Mouse (Mus musculus) megakaryocyte, embryonic 14.5 days (primary cell): ENCODE measurements around the gene Borcs6. TPM values are rescaled to one million over a fixed set of nuclear protein-coding genes. Genes with fewer than 3 reads are reported as not detected.
A peak's percentile ranks its signal among the peaks of the same experiment; 100 is the strongest.

Source experiments
- H3K27me3 ChIP-seq: replicated peaks from 2 replicates; pipeline ENCODE3; 2012; ENCODE audit warnings: inconsistent platforms
- H3K36me3 ChIP-seq: replicated peaks from 2 replicates; pipeline ENCODE3; 2012; ENCODE audit warnings: low read length, inconsistent platforms, mixed read lengths
- H3K4me1 ChIP-seq: 2 replicates; pipeline ENCODE4 v1.6.1; 2012; ENCODE audit warnings: inconsistent platforms
- H3K4me3 ChIP-seq: replicated peaks from 2 replicates; pipeline ENCODE3; 2012; ENCODE audit warnings: moderate library complexity, mild to moderate bottlenecking, inconsistent platforms
- H3K9me3 ChIP-seq: 2 replicates; pipeline ENCODE4 v1.6.1; 2012; ENCODE audit warnings: inconsistent platforms
- FLI1 ChIP-seq: IDR thresholded peaks from 2 replicates; pipeline ENCODE4 v1.6.1; 2012; ENCODE audit warnings: low read length, inconsistent platforms, mixed read lengths
- GATA1 ChIP-seq: IDR thresholded peaks from 3 replicates; pipeline ENCODE4 v1.6.1; 2012; ENCODE audit warnings: mixed read lengths, low read length, inconsistent platforms, borderline replicate concordance
- polyA plus RNA-seq: library from polyadenylated mRNA; stranded (reverse); fragments of >175 nt; gene quantifications from 2 replicates; pipeline ENCODE4 v1.2.3, GENCODE M21; 2012; ENCODE audit warnings: low replicate concordance; ENCODE audit not compliant: insufficient read depth

Gene Borcs6
- polyA plus RNA-seq, 1 experiment, result 60.9 TPM

- Histone ChIP-seq H3K36me3 (peaks cover 31% of the 10 kb centered on the region), H3K9me3 (no peaks in the 10 kb centered on the region), H3K4me3 (peak within 1 kb of the TSS; percentile 93), H3K27me3 (no peaks in the 10 kb centered on the region), H3K4me1 (peaks cover 92% of the 10 kb centered on the region)
- TF ChIP-seq FLI1 (no peak), GATA1 (no peak)
These were observed 35.3 kb downstream of the Borcs6 start, which contains the start of gene Per1 for GRCm38 (mm10) chr11:69094697-69095429. Gene Per1 (plus strand): TSS chr11:69095217.

DNA sequence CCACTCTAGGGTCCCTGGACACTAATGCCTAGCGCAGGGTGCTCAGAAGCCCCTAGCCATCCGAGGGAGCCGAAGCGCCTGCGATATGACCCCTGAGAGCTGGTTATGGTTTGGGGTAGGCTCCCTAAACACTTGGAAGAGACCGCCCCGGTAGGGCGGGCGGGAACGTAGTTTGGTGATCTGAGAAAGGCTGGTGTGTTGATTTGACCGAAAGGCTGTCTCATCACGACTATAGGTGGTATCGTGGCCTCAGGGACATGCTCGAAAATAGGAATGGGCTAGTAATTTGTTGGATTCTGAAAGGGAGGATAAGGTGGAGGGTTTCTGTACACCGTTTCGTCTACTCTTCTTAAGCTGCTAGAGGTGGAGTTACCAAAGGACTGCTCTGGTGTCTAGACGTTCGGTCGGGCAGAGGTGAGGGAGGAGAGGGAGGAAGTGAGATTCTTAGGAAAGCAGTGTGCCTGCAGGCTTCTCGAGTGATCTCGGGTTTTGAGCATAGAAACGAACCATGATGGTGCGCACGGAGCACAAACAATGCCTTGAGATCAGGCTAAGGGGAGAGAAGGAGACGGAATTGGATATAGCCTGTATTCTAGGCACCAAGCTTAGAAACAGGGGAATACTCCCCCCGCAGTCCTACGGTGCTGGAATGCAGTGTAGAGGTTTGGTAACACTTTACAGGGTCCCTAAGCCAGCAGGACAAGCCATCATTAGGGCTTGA, 36.2 kb downstream of the Borcs6 start:
- H3K9me3 ChIP-seq, result no peaks in the 10 kb centered on the region
- peak overlapping the region; percentile 93 for H3K4me3 ChIP-seq
- H3K36me3 ChIP-seq, result peaks cover 30% of the 10 kb centered on the region
- H3K4me1 ChIP-seq, result peaks cover 92% of the 10 kb centered on the region
- H3K27me3 ChIP-seq, result no peaks in the 10 kb centered on the region
- TF ChIP-seq GATA1 (no peak), FLI1 (no peak)

DNA sequence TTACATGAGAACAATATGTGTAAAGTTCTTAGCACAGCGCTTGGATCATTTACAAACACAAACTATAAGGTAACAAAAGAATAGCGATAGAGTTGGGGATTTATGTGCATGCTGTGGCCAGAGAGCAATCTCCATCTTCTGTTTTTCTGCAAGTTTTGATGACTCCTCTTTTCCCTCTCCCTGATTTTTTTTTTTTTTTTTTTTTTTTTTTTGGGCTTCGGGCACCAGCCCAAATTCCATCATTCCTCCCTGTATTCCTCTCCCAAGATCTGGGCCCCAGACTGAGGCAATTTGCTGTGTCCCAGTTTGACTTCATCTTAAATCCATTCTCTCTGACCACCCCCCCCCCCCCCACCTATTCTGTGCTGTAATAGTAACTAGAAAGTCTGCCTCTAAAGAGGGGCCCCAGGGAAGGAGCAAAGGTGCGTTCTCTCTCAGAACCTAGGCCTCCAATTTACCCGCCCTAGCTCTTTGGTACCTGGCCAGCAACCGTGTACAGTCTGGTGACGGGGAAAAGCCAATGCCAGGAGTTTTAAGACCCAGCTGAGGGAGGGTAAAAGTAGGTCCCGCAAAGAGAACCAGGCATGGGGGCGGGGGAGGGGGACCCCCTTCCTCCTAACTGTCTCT, 37.0 kb downstream of the Borcs6 start:
- peak overlapping the region; percentile 93 for H3K4me3 ChIP-seq
- H3K9me3 ChIP-seq, result no peaks in the 10 kb centered on the region
- peaks cover 92% of the 10 kb centered on the region for H3K4me1 ChIP-seq
- no peaks in the 10 kb centered on the region for H3K27me3 ChIP-seq
- peaks cover 30% of the 10 kb centered on the region for H3K36me3 ChIP-seq
- no peak for TF ChIP-seq GATA1
- no peak for TF ChIP-seq FLI1

DNA sequence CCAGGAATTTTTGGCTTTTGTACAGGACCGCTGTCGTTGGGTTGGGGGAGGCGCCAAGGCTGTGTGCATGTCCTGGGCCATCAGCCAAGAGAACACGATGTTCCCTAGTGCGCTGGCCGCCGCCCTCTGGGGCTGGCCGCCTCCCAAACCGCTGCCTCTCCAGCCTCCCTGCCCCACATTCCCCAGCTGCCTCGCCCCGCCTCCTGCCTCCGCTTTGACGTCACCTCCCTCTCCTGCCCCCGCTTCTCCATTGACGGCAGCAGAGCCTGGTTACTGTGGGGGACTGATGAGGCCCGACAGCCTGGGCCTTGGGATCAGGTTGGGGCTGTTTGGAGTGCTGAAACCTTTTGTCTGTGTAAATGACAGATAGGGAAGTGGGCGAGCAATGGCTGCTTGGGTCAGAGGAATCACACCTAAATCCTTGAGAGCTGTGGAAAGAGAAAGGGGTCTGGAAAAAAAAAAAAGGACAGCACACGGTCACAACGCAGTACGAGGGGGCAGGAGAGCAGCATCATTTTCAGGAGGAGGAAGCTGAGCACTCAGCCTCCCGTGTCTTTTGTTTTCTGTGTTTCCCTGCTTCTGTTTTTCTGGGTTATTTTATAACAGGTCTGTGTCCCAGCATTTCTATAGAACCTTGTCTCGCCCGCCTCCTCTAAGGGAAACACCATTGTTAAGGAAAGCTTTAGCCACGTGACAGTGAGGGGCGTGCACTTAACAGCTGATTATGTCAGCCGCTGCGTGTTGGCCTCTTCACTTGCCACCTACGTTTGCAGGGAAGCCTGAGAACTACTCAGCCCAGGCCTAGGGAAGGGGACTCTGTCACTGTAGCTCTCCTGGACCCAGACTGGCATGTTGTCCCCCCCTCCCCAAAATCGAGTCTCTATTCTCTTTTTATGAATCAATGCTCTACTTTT, 37.7 kb downstream of the Borcs6 start:
- no peaks in the 10 kb centered on the region for H3K9me3 ChIP-seq
- peaks cover 30% of the 10 kb centered on the region for H3K36me3 ChIP-seq
- H3K27me3 ChIP-seq, result no peaks in the 10 kb centered on the region
- TF ChIP-seq FLI1 (no peak), GATA1 (no peak)
- peaks cover 92% of the 10 kb centered on the region for H3K4me1 ChIP-seq
- peak overlapping the region; percentile 93 for H3K4me3 ChIP-seq

DNA sequence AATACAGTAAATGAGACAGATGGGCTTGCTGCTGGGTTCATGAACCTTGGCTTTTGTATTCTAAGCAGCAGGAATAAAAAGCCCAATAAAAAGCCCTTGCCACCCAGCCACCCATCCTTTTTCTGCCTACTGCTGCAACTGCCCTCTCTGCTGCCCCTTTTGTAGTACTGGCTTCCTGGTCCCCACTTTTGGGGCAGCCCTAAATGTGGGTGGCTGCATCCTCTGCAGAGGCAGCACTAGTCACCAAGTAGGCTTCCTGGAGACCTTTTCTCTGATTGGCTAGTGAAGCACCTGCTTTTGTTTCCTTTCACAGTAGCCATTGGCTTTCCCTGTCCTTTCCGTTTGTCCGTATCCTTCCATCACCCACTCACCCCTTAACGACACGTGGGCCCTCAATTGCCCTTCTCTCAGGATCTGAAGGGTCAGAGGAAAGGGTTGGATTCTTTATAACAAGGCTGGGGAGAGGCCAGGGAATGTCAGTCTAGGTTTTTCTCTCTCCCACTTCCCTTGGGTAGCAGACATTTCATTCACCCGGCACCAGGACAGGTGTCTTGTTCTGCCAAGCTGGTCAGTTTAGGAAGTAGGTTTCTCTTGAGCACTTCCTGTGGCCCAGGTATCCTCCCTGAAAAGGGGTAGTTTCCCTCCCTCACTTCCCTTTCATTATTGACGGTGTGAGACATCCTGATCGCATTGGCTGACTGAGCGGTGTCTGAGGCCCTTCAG, 38.7 kb downstream of the Borcs6 start:
- TF ChIP-seq GATA1, result no peak
- TF ChIP-seq FLI1, result no peak
- no peaks in the 10 kb centered on the region for H3K9me3 ChIP-seq
- peaks cover 92% of the 10 kb centered on the region for H3K4me1 ChIP-seq
- H3K27me3 ChIP-seq, result no peaks in the 10 kb centered on the region
- peaks cover 32% of the 10 kb centered on the region for H3K36me3 ChIP-seq
- peak overlapping the region; percentile 93 for H3K4me3 ChIP-seq

- H3K4me1 ChIP-seq, result peaks cover 93% of the 10 kb centered on the region
- peaks cover 37% of the 10 kb centered on the region for H3K36me3 ChIP-seq
- H3K9me3 ChIP-seq, result no peaks in the 10 kb centered on the region
- TF ChIP-seq FLI1, result no peak
- no peak for TF ChIP-seq GATA1
- H3K4me3 ChIP-seq, result peak overlapping the region; percentile 93
- H3K27me3 ChIP-seq, result no peaks in the 10 kb centered on the region
These were observed 39.2 kb downstream of the Borcs6 start for GRCm38 (mm10) chr11:69098762-69099091.

- peak overlapping the region; percentile 93 for H3K4me3 ChIP-seq
- peaks cover 93% of the 10 kb centered on the region for H3K4me1 ChIP-seq
- no peak for TF ChIP-seq GATA1
- no peak for TF ChIP-seq FLI1
These were observed 39.8 kb downstream of the Borcs6 start for GRCm38 (mm10) chr11:69099177-69099914.

DNA sequence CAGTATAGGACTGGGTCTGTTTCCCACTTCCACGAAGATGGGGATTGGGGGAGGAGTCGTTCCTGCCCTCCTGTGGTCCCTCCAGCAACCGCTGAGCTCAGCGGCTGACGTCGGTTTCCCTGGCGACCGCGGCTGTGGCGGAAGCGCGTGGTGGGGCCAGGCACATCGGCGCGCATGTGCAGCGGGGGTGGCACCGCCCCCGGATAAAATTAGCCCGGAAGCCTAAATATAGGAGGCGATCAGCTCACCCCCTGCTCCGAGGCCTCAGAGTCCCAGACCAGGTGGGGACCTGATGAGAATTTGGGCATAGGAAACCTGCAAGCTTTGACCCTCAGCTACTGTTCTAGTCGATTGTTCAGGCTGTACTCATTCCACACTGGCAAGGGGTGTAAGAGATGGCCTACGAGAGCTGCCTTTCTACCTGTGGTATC, 40.4 kb downstream of the Borcs6 start:
- Histone ChIP-seq H3K27me3 (no peaks in the 10 kb centered on the region), H3K36me3 (peaks cover 49% of the 10 kb centered on the region), H3K4me1 (peaks cover 96% of the 10 kb centered on the region), H3K9me3 (no peaks in the 10 kb centered on the region), H3K4me3 (peak overlapping the region; percentile 93)
- TF ChIP-seq GATA1, result no peak
- TF ChIP-seq FLI1, result peak; percentile 24; the same call in 1 of the 2 replicates

More at GRCm38 (mm10) chr11:69099177-69099914, 39.8 kb downstream of the Borcs6 start:
- Histone ChIP-seq H3K27me3 (no peaks in the 10 kb centered on the region), H3K36me3 (peaks cover 44% of the 10 kb centered on the region), H3K9me3 (no peaks in the 10 kb centered on the region)
